Mouse (Mus musculus) spleen, adult 2 months (tissue): ENCODE data around the gene Gm10192. TPM values are rescaled to one million over a fixed set of nuclear protein-coding genes. Genes with fewer than 3 reads are reported as not detected.
"Not testable (repeated sequence)": the region's sequence is repeated elsewhere in the genome, so short reads cannot be mapped to it uniquely, and the experiment has no call there.

Source experiments
- DNase-seq, 2 experiments: peaks; one replicate each; pipeline versions ENCODE4 v3.0.0 to v3.0.0-alpha.2; 2012 to 2021; ENCODE audit warnings: low spot score in 2 of 2, low read depth in 1 of 2
- H3K27ac ChIP-seq: fragments of 200-500 bp; 2 replicates; pipeline ENCODE4 v1.5.1; 2012; ENCODE audit warnings: low read length, inconsistent platforms; ENCODE audit not compliant: insufficient read depth
- H3K27me3 ChIP-seq: fragments of 200-500 bp; 2 replicates; pipeline ENCODE4 v1.6.1; 2012; ENCODE audit warnings: mild to moderate bottlenecking, moderate library complexity, low read length, inconsistent platforms; ENCODE audit not compliant: control insufficient read depth, insufficient read depth
- H3K36me3 ChIP-seq: fragments of 200-500 bp; 2 replicates; pipeline ENCODE4 v1.6.1; 2012; ENCODE audit warnings: mild to moderate bottlenecking, low read length, inconsistent platforms; ENCODE audit not compliant: control insufficient read depth, insufficient read depth
- H3K4me1 ChIP-seq: fragments of 200-500 bp; 2 replicates; pipeline ENCODE4 v1.6.1; 2011; ENCODE audit warnings: inconsistent platforms; ENCODE audit not compliant: control insufficient read depth, insufficient read depth, insufficient read length
- H3K4me3 ChIP-seq: fragments of 200-500 bp; 2 replicates; pipeline ENCODE4 v1.5.1; 2011; ENCODE audit warnings: mild to moderate bottlenecking, inconsistent platforms; ENCODE audit not compliant: insufficient read depth, insufficient read length; ENCODE audit errors: extremely low read depth
- CTCF ChIP-seq: fragments of 200-500 bp; IDR thresholded peaks from 2 replicates; pipeline ENCODE4 v1.5.1; 2011; ENCODE audit warnings: mild to moderate bottlenecking, inconsistent platforms; ENCODE audit not compliant: insufficient read depth, insufficient read length, insufficient replicate concordance; ENCODE audit errors: extremely low read depth
- POLR2A ChIP-seq: fragments of 200-500 bp; IDR thresholded peaks from 2 replicates; pipeline ENCODE4 v1.6.1; 2011; ENCODE audit warnings: low read depth, low read length, inconsistent platforms
- WGBS: fragments of 180-500 bp; shearing (Covaris S2); methylation state at CpG from one replicate; pipeline ENCODE4 v1.1.7; 2018; 5-methylcytosine and 5-hydroxymethylcytosine counted together
- polyA plus RNA-seq: library from polyadenylated mRNA; depleted of rRNA; stranded (reverse); fragments of >200 nt; gene quantifications from 2 replicates; pipeline ENCODE4 v1.2.3, GENCODE M21; 2012; rRNA removed

Gm10192 gene
- polyA plus RNA-seq: not detected in 2 replicates

GRCm38 (mm10) chr4:97183066-97183465 lies at the start of gene Gm10192:
TSS of gene Gm10192 (minus strand) at chr4:97183166.
- H3K4me1 ChIP-seq, H3K4me3 ChIP-seq, DNase-seq, H3K27me3 ChIP-seq, H3K36me3 ChIP-seq, H3K27ac ChIP-seq: not testable (repeated sequence)

GRCm38 (mm10) chr4:97230411-97231104 lies 47.6 kb upstream of the Gm10192 start:
- no peaks in the 10 kb centered on the region for H3K27me3 ChIP-seq
- no peaks in the 10 kb centered on the region for H3K4me1 ChIP-seq
- no peak for DNase-seq
- no peak overlapping the region for H3K27ac ChIP-seq
- no peak overlapping the region for H3K4me3 ChIP-seq
- no peaks in the 10 kb centered on the region for H3K36me3 ChIP-seq
- WGBS: 73% methylated on average over 5 of the region's 5 CpGs
- TF ChIP-seq POLR2A (no peak), CTCF (no peak)

DNA sequence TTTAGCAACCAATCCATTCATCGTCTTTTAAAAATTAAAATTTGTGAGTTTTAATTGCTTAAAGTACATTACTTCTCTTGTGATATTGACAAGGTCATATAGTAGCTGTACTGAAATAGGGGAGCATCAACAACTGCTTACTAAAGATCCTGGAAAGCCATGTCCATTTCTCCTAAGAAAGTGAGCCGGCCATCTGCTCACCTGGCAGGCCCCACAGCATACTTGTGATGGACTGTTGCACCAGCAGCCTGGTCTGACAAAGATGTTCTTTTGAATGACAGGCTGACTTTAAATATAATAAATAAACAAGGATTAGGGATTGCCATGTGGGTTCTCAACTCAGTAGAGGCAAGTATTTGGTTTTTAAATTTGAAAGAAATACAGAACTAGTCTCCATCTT lies 36.7 kb upstream of the Gm10192 start:
- Histone ChIP-seq H3K4me1 (no peaks in the 10 kb centered on the region), H3K27ac (no peak overlapping the region), H3K4me3 (no peak overlapping the region), H3K27me3 (no peaks in the 10 kb centered on the region), H3K36me3 (no peaks in the 10 kb centered on the region)
- TF ChIP-seq CTCF (no peak), POLR2A (no peak)
- no peak for DNase-seq
- 94% methylated on average over 2 of the region's 2 CpGs for WGBS

- 79% methylated on average over 1 of the region's 1 CpGs for WGBS
- Histone ChIP-seq H3K4me3 (no peak overlapping the region), H3K4me1 (no peaks in the 10 kb centered on the region), H3K27ac (no peak overlapping the region), H3K27me3 (no peaks in the 10 kb centered on the region), H3K36me3 (no peaks in the 10 kb centered on the region)
- TF ChIP-seq POLR2A (no peak), CTCF (no peak)
- no peak for DNase-seq
These were observed 34.9 kb upstream of the Gm10192 start for GRCm38 (mm10) chr4:97217906-97218305.

DNA sequence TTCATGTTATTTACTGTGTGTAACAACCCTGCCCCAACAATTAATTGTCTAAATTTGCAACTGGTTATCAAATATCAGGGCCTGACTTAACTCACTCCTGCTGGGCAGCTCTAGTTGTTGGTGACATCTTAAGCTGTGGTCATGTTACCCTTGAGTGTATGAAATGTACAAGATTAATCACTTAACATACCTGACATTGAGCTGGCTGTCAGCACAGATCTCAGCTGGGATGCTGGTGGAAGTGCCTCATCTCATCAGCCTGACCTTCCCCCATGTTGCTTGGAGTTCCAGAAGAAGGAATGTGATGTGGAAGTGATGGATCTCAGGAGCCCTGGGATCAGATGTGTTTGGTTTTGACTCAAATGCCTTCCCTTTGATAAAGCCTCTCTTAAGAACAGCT lies 29.5 kb upstream of the Gm10192 start:
- TF ChIP-seq POLR2A (no peak), CTCF (no peak)
- no peaks in the 10 kb centered on the region for H3K36me3 ChIP-seq
- H3K4me3 ChIP-seq: no peak overlapping the region
- DNase-seq: no peak
- no peaks in the 10 kb centered on the region for H3K27me3 ChIP-seq
- no peaks in the 10 kb centered on the region for H3K4me1 ChIP-seq
- no peak overlapping the region for H3K27ac ChIP-seq

GRCm38 (mm10) chr4:97202986-97203385 lies 20.0 kb upstream of the Gm10192 start:
- DNase-seq, H3K27me3 ChIP-seq, H3K4me1 ChIP-seq, H3K27ac ChIP-seq, H3K36me3 ChIP-seq, H3K4me3 ChIP-seq: not testable (repeated sequence)
- WGBS: 73% methylated on average over 2 of the region's 2 CpGs

DNA sequence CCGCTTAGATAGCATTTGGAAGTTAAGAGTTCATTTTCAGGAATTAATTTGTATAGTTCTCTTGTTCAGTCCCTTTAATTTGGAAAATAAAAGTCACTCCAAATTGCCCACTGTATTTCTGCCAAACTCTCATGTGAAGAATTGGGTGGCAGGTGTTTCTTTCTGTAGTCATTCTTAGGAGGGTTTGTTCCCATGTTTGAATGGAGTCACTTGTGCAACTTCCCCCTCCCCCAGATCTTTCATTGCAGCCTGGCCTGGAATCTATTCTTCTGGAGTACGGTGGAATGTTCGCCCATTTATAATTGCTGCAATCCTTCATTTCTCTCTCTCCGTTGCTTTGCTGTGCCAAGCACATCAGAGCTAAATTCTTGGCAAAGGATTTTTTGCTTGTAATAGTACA lies 10.2 kb upstream of the Gm10192 start:
- DNase-seq: no peak
- no peak overlapping the region for H3K4me3 ChIP-seq
- 81% methylated on average over 4 of the region's 4 CpGs for WGBS
- no peaks in the 10 kb centered on the region for H3K4me1 ChIP-seq
- H3K36me3 ChIP-seq: no peaks in the 10 kb centered on the region
- no peak for TF ChIP-seq POLR2A
- TF ChIP-seq CTCF: no peak
- no peak overlapping the region for H3K27ac ChIP-seq
- no peaks in the 10 kb centered on the region for H3K27me3 ChIP-seq

DNA sequence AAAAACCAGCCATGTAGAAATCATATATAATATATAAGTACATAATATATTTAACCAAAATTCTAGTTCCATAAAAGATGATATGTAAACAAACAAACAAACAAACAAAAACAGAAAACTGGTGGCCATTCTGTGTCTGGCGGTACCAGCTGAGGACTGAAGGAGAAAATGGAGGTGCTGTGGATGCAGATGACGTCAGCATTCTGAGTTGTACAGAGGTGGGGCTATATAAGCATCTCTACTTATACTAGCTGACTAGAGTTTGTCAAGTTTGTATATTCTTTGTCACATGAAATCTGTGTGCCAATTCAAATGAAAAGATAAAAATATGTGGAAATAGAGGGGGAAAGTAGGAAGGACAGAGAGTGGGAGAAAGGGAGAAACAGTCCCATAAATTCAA lies 9.6 kb upstream of the Gm10192 start:
- 83% methylated on average over 2 of the region's 2 CpGs for WGBS
- H3K27ac ChIP-seq: no peak overlapping the region
- H3K36me3 ChIP-seq: no peaks in the 10 kb centered on the region

More for the DNA sequence above, 9.6 kb upstream of the Gm10192 start:
- TF ChIP-seq CTCF (no peak), POLR2A (no peak)
- Histone ChIP-seq H3K27me3 (no peaks in the 10 kb centered on the region), H3K4me1 (no peaks in the 10 kb centered on the region), H3K4me3 (no peak overlapping the region)
- DNase-seq: no peak
